Mouse (Mus musculus) MEL (cell line): ENCODE measurements around the gene Shmt2. TPM values are rescaled to one million over a fixed set of nuclear protein-coding genes. Genes with fewer than 3 reads are reported as not detected.

Experiments used
- DNase-seq: peaks from one replicate; pipeline ENCODE4 v3.0.0; 2011; ENCODE audit warnings: low read depth, low spot score
- H3K27ac ChIP-seq: 2 replicates; pipeline ENCODE4 v1.5.1; 2012; ENCODE audit warnings: low read depth, mild to moderate bottlenecking, control low read depth, low read length, moderate library complexity; ENCODE audit not compliant: control insufficient read depth
- H3K27me3 ChIP-seq, 2 experiments: fragments of 150-350 bp in 1 of 2; sonication (generic) in 1 of 2; 2 replicates each; pipeline ENCODE4 v1.6.1; 2012; ENCODE audit warnings: low read length in 2 of 2, mild to moderate bottlenecking in 2 of 2, improper control_type of control experiment in 1 of 2, moderate library complexity in 1 of 2; ENCODE audit not compliant: insufficient read depth in 2 of 2, control insufficient read depth in 1 of 2
- H3K36me3 ChIP-seq, 2 experiments: 2 replicates each; pipeline ENCODE4 v1.6.1; 2012 to 2014; ENCODE audit warnings: low read length in 2 of 2, improper control_type of control experiment in 1 of 2, inconsistent platforms in 1 of 2, mild to moderate bottlenecking in 1 of 2; ENCODE audit not compliant: insufficient read depth in 2 of 2, control insufficient read depth in 1 of 2
- H3K4me1 ChIP-seq, 2 experiments: fragments of 150-350 bp in 1 of 2; sonication (generic) in 1 of 2; 2 replicates each; pipeline ENCODE4 v1.6.1; 2012; ENCODE audit warnings: low read length in 2 of 2, improper control_type of control experiment in 1 of 2, mild to moderate bottlenecking in 1 of 2; ENCODE audit not compliant: insufficient read depth in 2 of 2, control insufficient read depth in 1 of 2
- H3K4me3 ChIP-seq, 2 experiments: fragments of 150-350 bp in 1 of 2; sonication (generic) in 1 of 2; 2 replicates each; pipeline ENCODE4 v1.5.1; 2012; ENCODE audit warnings: low read depth in 2 of 2, low read length in 2 of 2, mild to moderate bottlenecking in 2 of 2, moderate library complexity in 2 of 2, control low read depth in 1 of 2, improper control_type of control experiment in 1 of 2; ENCODE audit not compliant: control insufficient read depth in 1 of 2, insufficient read depth in 1 of 2
- H3K79me2 ChIP-seq: 2 replicates; pipeline ENCODE4 v1.6.1; 2012; ENCODE audit warnings: mild to moderate bottlenecking, low read length, moderate library complexity; ENCODE audit not compliant: control insufficient read depth, poor library complexity, insufficient read depth
- H3K9ac ChIP-seq: 2 replicates; pipeline ENCODE4 v1.6.1; 2012; ENCODE audit warnings: low read depth, mild to moderate bottlenecking, control low read depth, low read length, moderate library complexity; ENCODE audit not compliant: control insufficient read depth, poor library complexity, severe bottlenecking
- H3K9me3 ChIP-seq: fragments of 150-350 bp; sonication (generic); replicated peaks from 2 replicates; pipeline ENCODE4 v1.6.1; 2012; ENCODE audit warnings: mild to moderate bottlenecking, low read length, improper control_type of control experiment, moderate library complexity; ENCODE audit not compliant: insufficient read depth
- BHLHE40 ChIP-seq: IDR thresholded peaks from 2 replicates; pipeline ENCODE4 v1.6.1; 2012; ENCODE audit warnings: low read depth, mild to moderate bottlenecking, inconsistent platforms, low read length, improper control_type of control experiment, borderline replicate concordance
- CHD2 ChIP-seq: IDR thresholded peaks from 2 replicates; pipeline ENCODE4 v1.6.1; 2011; ENCODE audit warnings: low read length, improper control_type of control experiment
- CTCF ChIP-seq, 3 experiments: IDR thresholded peaks in 2 of 3; conservative IDR thresholded peaks in 1 of 3; 2 replicates each; pipeline ENCODE4 v1.5.1; 2011 to 2012; ENCODE audit warnings: low read length in 3 of 3, low read depth in 2 of 3, mild to moderate bottlenecking in 2 of 3, improper control_type of control experiment in 1 of 3, inconsistent platforms in 1 of 3, mixed read lengths in 1 of 3, moderate library complexity in 1 of 3; ENCODE audit not compliant: control insufficient read depth in 1 of 3, insufficient read depth in 1 of 3, poor library complexity in 1 of 3, severe bottlenecking in 1 of 3
- E2F4 ChIP-seq: IDR thresholded peaks from 2 replicates; pipeline ENCODE4 v1.6.1; 2011; ENCODE audit warnings: low read depth, low read length, improper control_type of control experiment, borderline replicate concordance
- ELF1 ChIP-seq: IDR thresholded peaks from 2 replicates; pipeline ENCODE4 v1.6.1; 2014; ENCODE audit warnings: low read depth, mild to moderate bottlenecking, inconsistent platforms, low read length, improper control_type of control experiment, moderate library complexity
- ETS1 ChIP-seq: IDR thresholded peaks from 2 replicates; pipeline ENCODE4 v1.6.1; 2012; ENCODE audit warnings: low read depth, mild to moderate bottlenecking, inconsistent platforms, low read length, improper control_type of control experiment, moderate library complexity
- GABPA ChIP-seq: IDR thresholded peaks from 2 replicates; pipeline ENCODE4 v1.6.1; 2012; ENCODE audit warnings: low read depth, mild to moderate bottlenecking, inconsistent platforms, low read length, improper control_type of control experiment, moderate library complexity
- GATA1 ChIP-seq: IDR thresholded peaks from 2 replicates; pipeline ENCODE4 v1.6.1; 2011; ENCODE audit warnings: low read depth, low read length, improper control_type of control experiment
- HCFC1 ChIP-seq: IDR thresholded peaks from 2 replicates; pipeline ENCODE4 v1.6.1; 2012; ENCODE audit warnings: low read depth, mild to moderate bottlenecking, inconsistent platforms, low read length, improper control_type of control experiment, moderate library complexity
- JUND ChIP-seq: IDR thresholded peaks from 2 replicates; pipeline ENCODE4 v1.6.1; 2011; ENCODE audit warnings: low read depth, mild to moderate bottlenecking, improper control_type of control experiment, low read length
- KAT2A ChIP-seq: conservative IDR thresholded peaks from 2 replicates; pipeline ENCODE4 v1.6.1; 2012; ENCODE audit warnings: low read depth, low read length, improper control_type of control experiment, inconsistent platforms
- MAFK ChIP-seq: IDR thresholded peaks from 2 replicates; pipeline ENCODE4 v1.6.1; 2011; ENCODE audit warnings: low read depth, mild to moderate bottlenecking, low read length, improper control_type of control experiment, borderline replicate concordance
- MAZ ChIP-seq: IDR thresholded peaks from 2 replicates; pipeline ENCODE4 v1.6.1; 2012; ENCODE audit warnings: low read depth, mild to moderate bottlenecking, inconsistent platforms, low read length, improper control_type of control experiment
- MEF2A ChIP-seq: IDR thresholded peaks from 2 replicates; pipeline ENCODE4 v1.6.1; 2014; ENCODE audit warnings: low read depth, mild to moderate bottlenecking, inconsistent platforms, low read length, improper control_type of control experiment; ENCODE audit not compliant: poor library complexity, insufficient replicate concordance, severe bottlenecking; ENCODE audit errors: extremely low read depth
- NELFE ChIP-seq: IDR thresholded peaks from 2 replicates; pipeline ENCODE4 v1.6.1; 2011; ENCODE audit warnings: low read depth, low read length, improper control_type of control experiment
- NRF1 ChIP-seq: IDR thresholded peaks from 2 replicates; pipeline ENCODE4 v1.6.1; 2014; ENCODE audit warnings: low read depth, mild to moderate bottlenecking, inconsistent platforms, low read length, improper control_type of control experiment, moderate library complexity; ENCODE audit not compliant: poor library complexity, insufficient read depth, severe bottlenecking
- POLR2A ChIP-seq, 2 experiments: IDR thresholded peaks; 2 replicates each; pipeline ENCODE4 v1.6.1; 2011 to 2012; ENCODE audit warnings: low read length in 2 of 2, mild to moderate bottlenecking in 2 of 2, control low read depth in 1 of 2, improper control_type of control experiment in 1 of 2, low read depth in 1 of 2, moderate library complexity in 1 of 2; ENCODE audit not compliant: control insufficient read depth in 1 of 2, insufficient read depth in 1 of 2, poor library complexity in 1 of 2
- POLR2AphosphoS2 ChIP-seq: IDR thresholded peaks from 2 replicates; pipeline ENCODE4 v1.6.1; 2011; ENCODE audit warnings: low read length, improper control_type of control experiment
- RAD21 ChIP-seq: IDR thresholded peaks from 2 replicates; pipeline ENCODE4 v1.6.1; 2011; ENCODE audit warnings: mild to moderate bottlenecking, low read depth, low read length, improper control_type of control experiment
- RCOR1 ChIP-seq: IDR thresholded peaks from 2 replicates; pipeline ENCODE4 v1.6.1; 2012; ENCODE audit warnings: low read depth, mild to moderate bottlenecking, inconsistent platforms, low read length, improper control_type of control experiment
- SIN3A ChIP-seq: IDR thresholded peaks from 2 replicates; pipeline ENCODE4 v1.6.1; 2012; ENCODE audit warnings: low read length, improper control_type of control experiment, inconsistent platforms
- SMC3 ChIP-seq: IDR thresholded peaks from 2 replicates; pipeline ENCODE4 v1.6.1; 2011; ENCODE audit warnings: low read depth, low read length, improper control_type of control experiment
- TAL1 ChIP-seq: IDR thresholded peaks from 2 replicates; pipeline ENCODE4 v1.6.1; 2012; ENCODE audit warnings: mild to moderate bottlenecking, inconsistent platforms, low read length, moderate library complexity, mixed read lengths
- TBP ChIP-seq: IDR thresholded peaks from 2 replicates; pipeline ENCODE4 v1.8.0; 2011; ENCODE audit warnings: low read depth, low read length, improper control_type of control experiment
- TCF12 ChIP-seq: IDR thresholded peaks from 2 replicates; pipeline ENCODE4 v1.6.1; 2014; ENCODE audit warnings: low read depth, mild to moderate bottlenecking, inconsistent platforms, low read length, improper control_type of control experiment, moderate library complexity
- UBTF ChIP-seq: IDR thresholded peaks from 2 replicates; pipeline ENCODE4 v1.6.1; 2012; ENCODE audit warnings: low read depth, mild to moderate bottlenecking, inconsistent platforms, low read length, improper control_type of control experiment, moderate library complexity, borderline replicate concordance; ENCODE audit not compliant: insufficient read depth
- USF1 ChIP-seq: IDR thresholded peaks from 2 replicates; pipeline ENCODE4 v1.6.1; 2014; ENCODE audit warnings: low read depth, mild to moderate bottlenecking, inconsistent platforms, low read length, improper control_type of control experiment, moderate library complexity
- USF2 ChIP-seq, 2 experiments: IDR thresholded peaks; 2 replicates each; pipeline ENCODE4 v1.6.1; 2011 to 2012; ENCODE audit warnings: improper control_type of control experiment in 2 of 2, low read length in 2 of 2, borderline replicate concordance in 1 of 2, inconsistent platforms in 1 of 2, low read depth in 1 of 2, mild to moderate bottlenecking in 1 of 2; ENCODE audit not compliant: insufficient read depth in 1 of 2
- ZC3H11A ChIP-seq: IDR thresholded peaks from 2 replicates; pipeline ENCODE4 v1.6.1; 2012; ENCODE audit warnings: low read depth, mild to moderate bottlenecking, inconsistent platforms, low read length, improper control_type of control experiment
- ZKSCAN1 ChIP-seq: IDR thresholded peaks from 2 replicates; pipeline ENCODE4 v1.6.1; 2012; ENCODE audit warnings: low read depth, mild to moderate bottlenecking, inconsistent platforms, low read length, improper control_type of control experiment, moderate library complexity
- ZMIZ1 ChIP-seq: IDR thresholded peaks from 2 replicates; pipeline ENCODE4 v1.6.1; 2012; ENCODE audit warnings: low read depth, mild to moderate bottlenecking, inconsistent platforms, low read length, improper control_type of control experiment, moderate library complexity
- ZNF384 ChIP-seq: IDR thresholded peaks from 2 replicates; pipeline ENCODE4 v1.6.1; 2012; ENCODE audit warnings: low read depth, mild to moderate bottlenecking, inconsistent platforms, low read length, improper control_type of control experiment
- polyA plus RNA-seq, 2 experiments: library from polyadenylated mRNA; stranded (reverse) in 1 of 2; unstranded in 1 of 2; fragments of >175 nt in 1 of 2; fragments of >200 nt in 1 of 2; gene quantifications; 2 replicates each; pipeline versions ENCODE4 v1.2.1 to v1.2.4; 2012; ENCODE audit warnings: low replicate concordance in 2 of 2, low read depth in 1 of 2; ENCODE audit not compliant: insufficient read length in 2 of 2, insufficient read depth in 1 of 2, missing spikeins in 1 of 2
- total RNA-seq: library from RNA; depleted of rRNA; stranded (reverse); fragments of 300-350 nt; gene quantifications from 2 replicates; pipeline ENCODE4 v1.2.3, GENCODE M21; 2012

The Shmt2 gene
- total and polyA plus RNA-seq, 3 experiments = 242 to 582 (median 263) TPM

DNA sequence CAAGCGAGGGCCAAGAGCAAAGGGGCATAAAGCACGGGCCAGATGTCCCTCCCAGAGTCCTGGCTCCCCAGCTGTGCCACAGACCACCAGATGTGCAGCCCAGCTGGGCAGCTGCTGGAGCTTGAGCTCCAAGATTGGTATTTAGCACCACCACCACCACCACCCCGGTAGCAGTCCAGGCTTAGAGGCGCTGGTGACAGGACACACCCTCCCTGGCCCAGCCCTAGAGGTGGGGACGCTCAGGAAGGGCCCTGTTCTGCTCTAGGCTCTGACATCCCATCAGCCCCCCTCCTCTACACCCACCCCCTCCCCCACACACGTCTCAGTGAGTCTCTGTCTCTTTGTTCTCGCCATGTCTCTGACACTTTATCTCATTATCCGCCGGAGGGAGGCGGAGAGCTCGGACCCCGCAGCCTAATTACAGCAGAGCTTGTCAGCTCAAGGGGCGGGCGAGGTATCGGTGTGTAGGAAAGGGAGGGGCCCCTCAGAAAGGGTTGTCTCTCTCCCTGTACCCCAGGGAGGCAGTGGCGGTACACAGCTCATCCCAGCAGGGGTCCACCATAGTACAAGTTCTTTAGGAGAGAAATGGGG, 8.6 kb downstream of the Shmt2 start (continued):
- TF ChIP-seq ZNF384 = no peak
- 0 out of 2 replicates have a peak, but pooled peaks have one; percentile 27 for TF ChIP-seq USF1
- TF ChIP-seq MAZ = peak; percentile 96
- TF ChIP-seq, all 39 proteins: peak for 15

DNA sequence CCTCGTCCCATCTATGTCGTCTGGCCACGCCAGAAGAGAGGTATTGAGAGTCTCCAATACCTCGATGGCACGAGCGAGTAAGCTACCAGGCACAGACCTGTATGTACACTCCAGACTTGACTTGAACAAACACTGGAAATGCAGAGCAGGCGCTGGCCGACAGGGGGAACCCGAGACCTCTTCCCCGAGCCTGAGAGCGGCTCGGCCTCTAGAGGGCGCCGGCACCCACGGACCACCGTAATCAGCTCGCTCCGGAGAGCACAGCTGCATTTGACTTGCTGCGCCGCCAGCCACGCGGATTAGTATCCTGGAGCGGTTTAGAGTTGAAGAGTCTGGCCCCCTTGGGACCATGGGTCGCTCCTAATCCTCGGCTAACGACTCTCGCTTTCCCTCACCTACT, 9.4 kb downstream of the Shmt2 start:
- Histone ChIP-seq H3K36me3 (peaks cover 0 to 9% of the 10 kb centered on the region in 2 experiments; a peak in 2 of 4 replicates), H3K27me3 (no peaks in the 10 kb centered on the region), H3K27ac (peak overlapping the region; percentile 64), H3K4me1 (peaks cover 0 to 33% of the 10 kb centered on the region in 2 experiments; a peak in 3 of 4 replicates), H3K9me3 (no peaks in the 10 kb centered on the region), H3K9ac (peak overlapping the region; percentile 67), H3K79me2 (no peaks in the 10 kb centered on the region; the same call in 1 of the 2 replicates), H3K4me3 (peak overlapping the region; percentile 45 to 63)
- peak; percentile 95 for DNase-seq
- TF ChIP-seq JUND = 0 out of 2 replicates have a peak, but pooled peaks have one; percentile 32
- TF ChIP-seq ZKSCAN1 = no peak
- TF ChIP-seq ZMIZ1 = 0 out of 2 replicates have a peak, but pooled peaks have one; percentile 51
- peak; percentile 56 for TF ChIP-seq ETS1
- TF ChIP-seq RAD21 = peak; percentile 65
- TF ChIP-seq GATA1 = peak; percentile 9; the same call in 1 of the 2 replicates
- 0 out of 2 replicates have a peak, but pooled peaks have one; percentile 46 for TF ChIP-seq MEF2A
- peak in 1 of 2 experiments; percentile 60; a peak in 2 of 4 replicates for TF ChIP-seq POLR2A (IDR thresholded peaks at IDR 0.05; ENCODE audit: control insufficient read depth in 1 of 2, insufficient read depth in 1 of 2, low read depth in 1 of 2, low read length in 2 of 2, poor library complexity in 1 of 2)
- TF ChIP-seq RCOR1 = 0 out of 2 replicates have a peak, but pooled peaks have one; percentile 55
- TF ChIP-seq NELFE = peak; percentile 52; the same call in 1 of the 2 replicates
- TF ChIP-seq MAFK = no peak
- TF ChIP-seq ELF1 = peak; percentile 47; the same call in 1 of the 2 replicates
- TF ChIP-seq ZNF384 = no peak
- TF ChIP-seq SMC3 = peak; percentile 69
- no peak for TF ChIP-seq UBTF
- TF ChIP-seq E2F4 = no peak
- peak; percentile 74; the same call in 1 of the 2 replicates for TF ChIP-seq TCF12
- no peak for TF ChIP-seq CHD2
- TF ChIP-seq KAT2A = no peak
- TF ChIP-seq HCFC1 = peak; percentile 60; the same call in 1 of the 2 replicates
- TF ChIP-seq TAL1 = peak; percentile 8; the same call in 1 of the 2 replicates
- no peak for TF ChIP-seq USF2 (IDR thresholded peaks at IDR 0.05; ENCODE audit: borderline replicate concordance in 1 of 2, insufficient read depth in 1 of 2, low read depth in 1 of 2, low read length in 2 of 2)
- no peak for TF ChIP-seq GABPA
- TF ChIP-seq SIN3A = peak; percentile 90
- 0 out of 2 replicates have a peak, but pooled peaks have one; percentile 10 for TF ChIP-seq USF1
- peak; percentile 25 for TF ChIP-seq ZC3H11A
- peak; percentile 44; the same call in 1 of the 2 replicates for TF ChIP-seq POLR2AphosphoS2
- peak; percentile 48; the same call in 1 of the 2 replicates for TF ChIP-seq BHLHE40
- peak; percentile 33; the same call in 1 of the 2 replicates for TF ChIP-seq NRF1
- TF ChIP-seq TBP = peak; percentile 47; the same call in 1 of the 2 replicates
- peak in 2 of 3 experiments; percentile 98 to 100; a peak in 5 of 6 replicates for TF ChIP-seq CTCF (IDR thresholded peaks at IDR 0.05 in 2 of 3, conservative IDR thresholded peaks at IDR 0.05 in 1 of 3; ENCODE audit: control insufficient read depth in 1 of 3, insufficient read depth in 1 of 3, low read depth in 2 of 3, low read length in 3 of 3, poor library complexity in 1 of 3, severe bottlenecking in 1 of 3)
